ENCODE assay signal across 27 mouse cellular contexts in genomic region chr11:97539622-97540021, GRCm38 (mm10). TPM values are rescaled to one million over a fixed set of nuclear protein-coding genes. Genes with fewer than 3 reads are reported as not detected.
A peak's percentile ranks its signal among the peaks of the same experiment; 100 is the strongest.
DNase-seq lines count a peak whose midpoint lies in the region; ATAC-seq and TF ChIP-seq lines count a peak whose summit lies in the region.
"Had no signal": no experiment of that assay in that cellular context is flagged by ENCODE, and none has a peak within 500 bp of the region (broad histone marks: within the 10 kb centered on the region; RNA-seq: fewer than 3 reads in every experiment).

No protein-coding gene starts in this region.

- no peak overlapping the region for H3K9ac ChIP-seq in forebrain, embryonic 15.5 days (replicated peaks)
- H3K9ac ChIP-seq in forebrain, embryonic 16.5 days (replicated peaks; ENCODE audit: low read depth, low read length) = no peak overlapping the region
- no peak overlapping the region for H3K9ac ChIP-seq in hindbrain, postnatal 0 days (replicated peaks; ENCODE audit: low read length)
- no peak overlapping the region for H3K9ac ChIP-seq in hindbrain, embryonic 12.5 days
- H3K9ac ChIP-seq: embryonic facial prominence, embryonic 13.5 days; forebrain, embryonic 12.5 days; forebrain, postnatal 0 days; heart, embryonic 12.5 days; heart, embryonic 15.5 days had no signal

- TF ChIP-seq POLR2A in cerebellum, adult 2 months (IDR thresholded peaks at IDR 0.05; ENCODE audit: borderline replicate concordance, insufficient read depth, low read length) = no peak

- no peaks in the 10 kb centered on the region for H3K9me3 ChIP-seq in forebrain, embryonic 15.5 days
- no peaks in the 10 kb centered on the region for H3K9me3 ChIP-seq in forebrain, embryonic 16.5 days (ENCODE audit: control insufficient read depth, low read length)
- H3K9me3 ChIP-seq in hindbrain, postnatal 0 days (ENCODE audit: low read length) = no peaks in the 10 kb centered on the region
- no peaks in the 10 kb centered on the region for H3K9me3 ChIP-seq in hindbrain, embryonic 12.5 days (replicated peaks)
- H3K9me3 ChIP-seq: embryonic facial prominence, embryonic 10.5 days; embryonic facial prominence, embryonic 13.5 days; forebrain, embryonic 12.5 days; heart, embryonic 12.5 days; heart, embryonic 15.5 days had no signal

- H3K27me3 ChIP-seq in cerebellum, adult 2 months (ENCODE audit: control insufficient read depth, insufficient read depth, low read length) = no peaks in the 10 kb centered on the region
- peaks cover 23% of the 10 kb centered on the region for H3K27me3 ChIP-seq in forebrain, embryonic 15.5 days
- H3K27me3 ChIP-seq in forebrain, embryonic 16.5 days (replicated peaks; ENCODE audit: control insufficient read depth, insufficient read depth, low read length) = peaks cover 13% of the 10 kb centered on the region
- H3K27me3 ChIP-seq in hindbrain, postnatal 0 days (ENCODE audit: insufficient read depth, low read length) = peaks cover 4% of the 10 kb centered on the region; the same call in 1 of the 2 replicates
- H3K27me3 ChIP-seq in hindbrain, embryonic 12.5 days = peaks cover 72% of the 10 kb centered on the region

- no peak for DNase-seq in cerebellum, adult 2 months
- no peak for DNase-seq in cerebellum, adult 8-10 months
- no peak for DNase-seq in hindbrain, postnatal 0 days (ENCODE audit: low spot score)
- peak; percentile 48 for DNase-seq in retina, postnatal 1 day
- DNase-seq in retina, embryonic 14.5 days (ENCODE audit: low spot score) = no peak
- DNase-seq: adrenal gland, adult 8-10 months; adrenal gland, postnatal 25 days; cerebellum, adult 11-12 months; embryo, embryonic 11 days; forebrain, postnatal 0 days; gastrocnemius, adult 2 months; gastrocnemius, postnatal 14 days; heart, adult 18-20 months; heart, postnatal 10 days; heart, postnatal 4 days had no signal

- no peak overlapping the region for H3K4me2 ChIP-seq in forebrain, embryonic 15.5 days (replicated peaks)
- H3K4me2 ChIP-seq in forebrain, embryonic 16.5 days (ENCODE audit: low read length) = no peak overlapping the region
- H3K4me2 ChIP-seq in hindbrain, postnatal 0 days (ENCODE audit: low read depth, low read length) = no peak overlapping the region
- no peak overlapping the region for H3K4me2 ChIP-seq in hindbrain, embryonic 12.5 days (replicated peaks)
- H3K4me2 ChIP-seq: embryonic facial prominence, embryonic 13.5 days; forebrain, embryonic 12.5 days; heart, embryonic 12.5 days; heart, embryonic 15.5 days had no signal

- WGBS in cerebellum, adult 2 months = 24% methylated on average over 5 of the region's 5 CpGs
- 69% methylated on average over 5 of the region's 5 CpGs for WGBS in forebrain, embryonic 15.5 days
- 55% methylated on average over 5 of the region's 5 CpGs for WGBS in forebrain, embryonic 16.5 days
- WGBS in hindbrain, postnatal 0 days = 35% methylated on average over 5 of the region's 5 CpGs
- 54% methylated on average over 5 of the region's 5 CpGs for WGBS in hindbrain, embryonic 12.5 days

- ATAC-seq in forebrain, embryonic 15.5 days (replicated peaks) = no peak
- ATAC-seq in forebrain, embryonic 16.5 days = no peak
- ATAC-seq in hindbrain, postnatal 0 days = no peak
- no peak for ATAC-seq in hindbrain, embryonic 12.5 days (ENCODE audit: low FRiP score)
- ATAC-seq: activated CD4-positive, CD25-positive, alpha-beta regulatory T cell, adult 4 months; forebrain, postnatal 0 days; intestine, postnatal 0 days had no signal

- peaks cover 53% of the 10 kb centered on the region for H3K4me1 ChIP-seq in cerebellum, adult 2 months (ENCODE audit: control insufficient read depth, insufficient read depth, low read length)
- peaks cover 79% of the 10 kb centered on the region for H3K4me1 ChIP-seq in forebrain, embryonic 15.5 days
- peaks cover 62% of the 10 kb centered on the region for H3K4me1 ChIP-seq in forebrain, embryonic 16.5 days (replicated peaks; ENCODE audit: control insufficient read depth, insufficient read depth, low read length)
- peaks cover 36% of the 10 kb centered on the region for H3K4me1 ChIP-seq in hindbrain, postnatal 0 days (ENCODE audit: insufficient read depth, low read length)
- H3K4me1 ChIP-seq in hindbrain, embryonic 12.5 days = peaks cover 53% of the 10 kb centered on the region

- TF ChIP-seq CTCF in cerebellum, adult 2 months (IDR thresholded peaks at IDR 0.05; ENCODE audit: borderline replicate concordance, insufficient read depth, low read depth, low read length) = no peak
- TF ChIP-seq CTCF in hindbrain, postnatal 0 days (IDR thresholded peaks at IDR 0.05; ENCODE audit: low read depth) = no peak

- H3K4me3 ChIP-seq in cerebellum, adult 2 months (replicated peaks; ENCODE audit: insufficient read depth, low read depth, low read length) = no peak overlapping the region
- H3K4me3 ChIP-seq in forebrain, embryonic 15.5 days = no peak overlapping the region
- H3K4me3 ChIP-seq in forebrain, embryonic 16.5 days (replicated peaks; ENCODE audit: low read length) = no peak overlapping the region
- H3K4me3 ChIP-seq in hindbrain, postnatal 0 days (ENCODE audit: low read length) = no peak overlapping the region
- no peak overlapping the region for H3K4me3 ChIP-seq in hindbrain, embryonic 12.5 days
- H3K4me3 ChIP-seq: embryonic facial prominence, embryonic 10.5 days; embryonic facial prominence, embryonic 13.5 days; erythroblast, embryonic 14.5 days; forebrain, embryonic 12.5 days; gastrocnemius, adult 2 months; heart, embryonic 12.5 days; heart, embryonic 15.5 days had no signal

- H3K36me3 ChIP-seq in forebrain, embryonic 15.5 days = peaks cover 5% of the 10 kb centered on the region
- H3K36me3 ChIP-seq in forebrain, embryonic 16.5 days (ENCODE audit: control insufficient read depth, insufficient read depth) = no peaks in the 10 kb centered on the region; the same call in 1 of the 2 replicates
- 0 out of 2 replicates have a peak, but pooled peaks cover 4% of the 10 kb centered on the region for H3K36me3 ChIP-seq in hindbrain, postnatal 0 days (ENCODE audit: insufficient read depth, low read length)
- H3K36me3 ChIP-seq in hindbrain, embryonic 12.5 days = 0 out of 2 replicates have a peak, but pooled peaks cover 9% of the 10 kb centered on the region
- H3K36me3 ChIP-seq: embryonic facial prominence, embryonic 10.5 days; embryonic facial prominence, embryonic 13.5 days; forebrain, embryonic 12.5 days; heart, embryonic 12.5 days; heart, embryonic 15.5 days had no signal

- peak overlapping the region; percentile 27; the same call in 1 of the 2 replicates for H3K27ac ChIP-seq in cerebellum, adult 2 months (ENCODE audit: insufficient read depth, low read length)
- H3K27ac ChIP-seq in forebrain, embryonic 15.5 days (replicated peaks) = peak overlapping the region; percentile 16; the same call in 1 of the 2 replicates
- H3K27ac ChIP-seq in forebrain, embryonic 16.5 days (ENCODE audit: low read length) = no peak overlapping the region
- 0 out of 2 replicates have a peak overlapping the region, but pooled peaks have one; percentile 45 for H3K27ac ChIP-seq in hindbrain, postnatal 0 days
- H3K27ac ChIP-seq in hindbrain, embryonic 12.5 days = no peak overlapping the region
- H3K27ac ChIP-seq: embryonic facial prominence, embryonic 10.5 days; embryonic facial prominence, embryonic 13.5 days; gastrocnemius, adult 2 months; heart, embryonic 15.5 days had no signal

RNA-seq across cellular contexts. Expression of gene Srcin1, which starts 36.4 kb away (rescaled TPM):
- polyA plus RNA-seq in cerebellum, adult 2 months (2012; rRNA removed) = 127 and 142 TPM in 2 replicates
- 10.8 and 11.6 TPM in 2 replicates for polyA plus RNA-seq in forebrain, embryonic 15.5 days (2015; fragmentation: Nextera tagmentation; extraction: Ambion mirVana)
- 7.0 and 9.9 TPM in 2 replicates for polyA plus RNA-seq in forebrain, embryonic 16.5 days (2015; fragmentation: Nextera tagmentation; extraction: Ambion mirVana)
- total RNA-seq in hindbrain, postnatal 0 days (2014; rRNA removed) = 104 and 141 TPM in 2 replicates
- polyA plus RNA-seq in hindbrain, postnatal 0 days (2015; fragmentation: Nextera tagmentation; extraction: Ambion mirVana) = 14.3 and 14.7 TPM in 2 replicates
- 6.3 and 6.7 TPM in 2 replicates for polyA plus RNA-seq in hindbrain, embryonic 12.5 days (2016; fragmentation: Nextera tagmentation; extraction: Ambion mirVana)
- polyA plus RNA-seq: activated CD4-positive, CD25-positive, alpha-beta regulatory T cell, adult 4 months; erythroblast, embryonic 14.5 days; heart, embryonic 12.5 days had no signal

RNA-seq across cellular contexts. Expression of gene 4933428G20Rik, which starts 39.5 kb away (rescaled TPM):
- polyA plus RNA-seq in cerebellum, adult 2 months (2012; rRNA removed) = not detected in 2 replicates
- polyA plus RNA-seq in forebrain, embryonic 15.5 days (2015; fragmentation: Nextera tagmentation; extraction: Ambion mirVana) = 1.0 and 1.1 TPM in 2 replicates
- 0.29 and 1.2 TPM in 2 replicates for polyA plus RNA-seq in forebrain, embryonic 16.5 days (2015; fragmentation: Nextera tagmentation; extraction: Ambion mirVana)
- 0.43 TPM in 1 of 2 replicates, not detected in the other for total RNA-seq in hindbrain, postnatal 0 days (2014; rRNA removed)
- 0.48 and 1.1 TPM in 2 replicates for polyA plus RNA-seq in hindbrain, postnatal 0 days (2015; fragmentation: Nextera tagmentation; extraction: Ambion mirVana)
- polyA plus RNA-seq in hindbrain, embryonic 12.5 days (2016; fragmentation: Nextera tagmentation; extraction: Ambion mirVana) = 0.85 and 0.94 TPM in 2 replicates
- total RNA-seq: adrenal gland, postnatal 25 days; gastrocnemius, adult 2 months; gastrocnemius, postnatal 14 days; gastrocnemius, postnatal 4 days; heart, adult 18-20 months; heart, postnatal 10 days; heart, postnatal 4 days had no signal
- polyA plus RNA-seq: activated CD4-positive, CD25-positive, alpha-beta regulatory T cell, adult 4 months; erythroblast, embryonic 14.5 days had no signal

Comparison
In these comparisons a context has a peak if more than half of its experiments do, and no peak if none do; other contexts are left out.
1. H3K27ac ChIP-seq: peak in cerebellum, adult 2 months (single experiment), forebrain, embryonic 15.5 days (single experiment) and hindbrain, postnatal 0 days (single experiment); none in forebrain, embryonic 16.5 days (single experiment) and hindbrain, embryonic 12.5 days (single experiment).